Mouse (Mus musculus) lung, postnatal 0 days (tissue): ENCODE measurements around the gene Stat2.

Experiments
- CTCF ChIP-seq: IDR thresholded peaks from 2 replicates; pipeline ENCODE4 v1.5.1; 2016; ENCODE audit warnings: antibody characterized with exemption, mild to moderate bottlenecking
- EP300 ChIP-seq: IDR thresholded peaks from 2 replicates; pipeline ENCODE4 v1.6.1; 2016; ENCODE audit warnings: antibody characterized with exemption, mild to moderate bottlenecking, control low read depth

- no peak for TF ChIP-seq CTCF
- TF ChIP-seq EP300, result no peak
These were observed 11.4 kb upstream of the Stat2 start for GRCm38 (mm10) chr10:128258953-128259352.
